Mouse (Mus musculus) myocyte (in vitro differentiated cells): Measurements from ENCODE around the gene Hdhd5. TPM values are rescaled to one million over a fixed set of nuclear protein-coding genes. Genes with fewer than 3 reads are reported as not detected.

Experiments
- H3K27me3 ChIP-seq: one replicate; pipeline ENCODE4 v1.6.1; 2011; ENCODE audit not compliant: control insufficient read depth, insufficient read depth, insufficient read length
- H3K36me3 ChIP-seq: one replicate; pipeline ENCODE4 v1.6.1; 2011; ENCODE audit not compliant: control insufficient read depth, insufficient read depth
- H3K4me2 ChIP-seq: one replicate; pipeline ENCODE4 v1.6.1; 2011; ENCODE audit warnings: low read depth, control low read depth
- H3K4me3 ChIP-seq: one replicate; pipeline ENCODE4 v1.5.1; 2011; ENCODE audit warnings: mild to moderate bottlenecking, control low read depth, moderate library complexity
- H3K79me2 ChIP-seq: one replicate; pipeline ENCODE4 v1.6.1; 2011; ENCODE audit not compliant: control insufficient read depth, insufficient read depth
- H3ac ChIP-seq: one replicate; pipeline ENCODE4 v1.6.1; 2011; ENCODE audit not compliant: control insufficient read depth, insufficient read length
- CEBPB ChIP-seq: IDR thresholded peaks from 2 replicates; pipeline ENCODE4 v1.6.1; 2011; ENCODE audit warnings: mild to moderate bottlenecking, moderate library complexity; ENCODE audit not compliant: poor library complexity, insufficient read depth, severe bottlenecking
- E2F4 ChIP-seq: IDR thresholded peaks from one replicate; pipeline ENCODE4 v1.6.1; 2011; ENCODE audit warnings: mild to moderate bottlenecking, control low read depth, moderate library complexity; ENCODE audit not compliant: insufficient read depth
- MAX ChIP-seq: IDR thresholded peaks from one replicate; pipeline ENCODE4 v1.6.1; 2011; ENCODE audit warnings: low read depth, mild to moderate bottlenecking, control low read depth
- MYOD1 ChIP-seq, 3 experiments: IDR thresholded peaks; one replicate each; pipeline ENCODE4 v1.6.1; 2011; ENCODE audit warnings: control low read depth in 2 of 3, low read depth in 2 of 3, mild to moderate bottlenecking in 2 of 3, moderate library complexity in 1 of 3; ENCODE audit not compliant: insufficient read length in 2 of 3, control insufficient read depth in 1 of 3
- MYOG ChIP-seq, 3 experiments: IDR thresholded peaks; one replicate each; pipeline ENCODE4 v1.6.1; 2011; ENCODE audit warnings: control low read depth in 2 of 3, low read depth in 2 of 3, mild to moderate bottlenecking in 2 of 3; ENCODE audit not compliant: insufficient read length in 2 of 3, control insufficient read depth in 1 of 3, insufficient read depth in 1 of 3
- POLR2A ChIP-seq: IDR thresholded peaks from one replicate; pipeline ENCODE4 v1.6.1; 2011; ENCODE audit warnings: low read depth, mild to moderate bottlenecking, control low read depth, moderate library complexity; ENCODE audit not compliant: insufficient read length
- POLR2AphosphoS2 ChIP-seq: IDR thresholded peaks from one replicate; pipeline ENCODE4 v1.6.1; 2011; ENCODE audit warnings: low read depth, control low read depth; ENCODE audit not compliant: insufficient read length
- REST ChIP-seq: IDR thresholded peaks from one replicate; pipeline ENCODE4 v1.6.1; 2011; ENCODE audit warnings: mild to moderate bottlenecking, control low read depth, moderate library complexity; ENCODE audit not compliant: insufficient read depth, insufficient read length
- SRF ChIP-seq: IDR thresholded peaks from one replicate; pipeline ENCODE4 v1.6.1; 2011; ENCODE audit warnings: low read depth; ENCODE audit not compliant: control insufficient read depth, insufficient read length
- TCF12 ChIP-seq: IDR thresholded peaks from one replicate; pipeline ENCODE4 v1.6.1; 2011; ENCODE audit warnings: mild to moderate bottlenecking, control low read depth; ENCODE audit not compliant: poor library complexity, insufficient read depth, severe bottlenecking
- TCF3 ChIP-seq: IDR thresholded peaks from one replicate; pipeline ENCODE4 v1.6.1; 2011; ENCODE audit warnings: low read depth, control low read depth; ENCODE audit not compliant: insufficient read length
- USF1 ChIP-seq: IDR thresholded peaks from one replicate; pipeline ENCODE4 v1.6.1; 2011; ENCODE audit warnings: low read depth, mild to moderate bottlenecking, control low read depth, moderate library complexity
- polyA plus RNA-seq: library from polyadenylated mRNA; unstranded; fragments of >200 nt; fragmentation: generic; extraction: Trizol; gene quantifications from one replicate; pipeline ENCODE4 v1.2.1, GENCODE M21; 2012; ENCODE audit warnings: missing spikeins

Gene Hdhd5
- polyA plus RNA-seq, 1 experiment = 13.3 TPM

DNA sequence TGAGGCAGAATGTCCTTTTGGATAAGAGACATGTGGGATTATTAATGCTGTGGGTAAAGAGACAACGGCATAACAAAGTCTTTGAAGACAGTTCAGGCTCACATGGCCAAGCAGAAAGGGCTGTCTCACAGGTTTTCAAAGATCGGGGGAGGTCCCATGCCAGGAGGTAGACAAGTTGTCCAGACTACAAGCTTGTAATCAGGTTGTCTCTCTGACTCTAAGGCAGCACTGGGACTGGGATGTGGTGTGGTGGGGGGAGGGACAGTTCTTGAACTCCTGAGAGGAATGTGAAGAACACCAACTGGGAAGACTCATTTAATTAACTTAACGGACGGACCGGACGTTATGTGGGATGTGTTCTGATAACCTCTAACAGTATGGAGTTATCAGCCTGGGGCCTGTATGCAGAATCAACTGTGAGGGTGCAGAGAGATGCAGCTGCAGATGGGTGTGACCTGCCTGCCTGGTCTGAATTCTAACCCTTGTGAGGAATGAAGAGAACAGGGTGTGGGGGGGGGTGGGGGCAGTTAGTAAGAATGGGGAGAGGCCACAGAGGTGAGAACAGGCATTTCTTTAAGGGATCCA, 25.0 kb upstream of the Hdhd5 start:
- H3K27me3 ChIP-seq = peaks cover 33% of the 10 kb centered on the region
- H3K4me2 ChIP-seq = no peak overlapping the region
- H3K79me2 ChIP-seq = no peaks in the 10 kb centered on the region
- TF ChIP-seq SRF = no peak
- TF ChIP-seq E2F4 = no peak
- TF ChIP-seq MYOG (IDR thresholded peaks at IDR 0.05; ENCODE audit: control insufficient read depth in 1 of 3, insufficient read depth in 1 of 3, insufficient read length in 2 of 3, low read depth in 2 of 3) = no peak
- no peak for TF ChIP-seq MAX
- no peak for TF ChIP-seq USF1
- TF ChIP-seq REST = no peak
- no peak for TF ChIP-seq POLR2A
- no peak for TF ChIP-seq MYOD1 (IDR thresholded peaks at IDR 0.05; ENCODE audit: control insufficient read depth in 1 of 3, insufficient read length in 2 of 3, low read depth in 2 of 3)
- no peak for TF ChIP-seq CEBPB
- H3ac ChIP-seq = no peak overlapping the region
- no peak overlapping the region for H3K4me3 ChIP-seq
- no peaks in the 10 kb centered on the region for H3K36me3 ChIP-seq

DNA sequence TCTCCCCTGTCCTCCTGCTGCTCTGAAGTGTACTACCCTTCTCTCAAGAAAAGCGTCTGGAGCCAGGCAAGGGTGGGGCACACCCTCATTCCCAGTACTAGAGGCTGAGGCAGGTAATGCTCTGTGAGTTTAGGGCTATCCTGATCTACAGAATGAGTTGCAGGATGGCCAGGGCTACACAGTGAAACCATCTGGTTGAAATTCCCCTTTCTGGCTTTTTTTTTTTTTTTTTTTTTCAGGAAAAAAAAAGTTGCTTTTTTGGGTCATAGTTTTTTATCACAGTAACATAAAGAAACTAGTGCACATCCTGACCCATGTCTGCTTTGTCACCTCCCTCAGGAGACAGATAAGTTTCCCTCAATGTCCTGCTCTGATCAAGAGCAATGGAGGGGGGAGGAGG, 24.0 kb upstream of the Hdhd5 start:
- TF ChIP-seq REST (no peak), CEBPB (no peak), SRF (no peak), POLR2A (no peak), MYOD1 (IDR thresholded peaks at IDR 0.05; ENCODE audit: control insufficient read depth in 1 of 3, insufficient read length in 2 of 3, low read depth in 2 of 3) (no peak), TCF12 (no peak), TCF3 (no peak), MYOG (IDR thresholded peaks at IDR 0.05; ENCODE audit: control insufficient read depth in 1 of 3, insufficient read depth in 1 of 3, insufficient read length in 2 of 3, low read depth in 2 of 3) (no peak), E2F4 (no peak), USF1 (no peak), MAX (no peak), POLR2AphosphoS2 (no peak)
- no peak overlapping the region for H3K4me3 ChIP-seq
- no peaks in the 10 kb centered on the region for H3K36me3 ChIP-seq
- H3K79me2 ChIP-seq = no peaks in the 10 kb centered on the region
- H3K4me2 ChIP-seq = no peak overlapping the region
- H3ac ChIP-seq = no peak overlapping the region
- peaks cover 42% of the 10 kb centered on the region for H3K27me3 ChIP-seq

GRCm38 (mm10) chr6:120550173-120550572, 19.1 kb upstream of the Hdhd5 start:
- Histone ChIP-seq H3K36me3 (no peaks in the 10 kb centered on the region), H3ac (no peak overlapping the region), H3K79me2 (no peaks in the 10 kb centered on the region), H3K27me3 (peaks cover 68% of the 10 kb centered on the region), H3K4me2 (no peak overlapping the region), H3K4me3 (no peak overlapping the region)
- TF ChIP-seq USF1 (no peak), E2F4 (no peak), MYOG (IDR thresholded peaks at IDR 0.05; ENCODE audit: control insufficient read depth in 1 of 3, insufficient read depth in 1 of 3, insufficient read length in 2 of 3, low read depth in 2 of 3) (no peak), MYOD1 (IDR thresholded peaks at IDR 0.05; ENCODE audit: control insufficient read depth in 1 of 3, insufficient read length in 2 of 3, low read depth in 2 of 3) (no peak), CEBPB (no peak), MAX (no peak), TCF3 (no peak), REST (no peak), SRF (no peak), TCF12 (no peak)

GRCm38 (mm10) chr6:120548581-120548980, 17.5 kb upstream of the Hdhd5 start:
- H3K36me3 ChIP-seq = no peaks in the 10 kb centered on the region
- TF ChIP-seq SRF (no peak), USF1 (no peak), MYOD1 (IDR thresholded peaks at IDR 0.05; ENCODE audit: control insufficient read depth in 1 of 3, insufficient read length in 2 of 3, low read depth in 2 of 3) (no peak), MAX (no peak), REST (no peak), POLR2A (no peak), CEBPB (no peak), POLR2AphosphoS2 (no peak), MYOG (IDR thresholded peaks at IDR 0.05; ENCODE audit: control insufficient read depth in 1 of 3, insufficient read depth in 1 of 3, insufficient read length in 2 of 3, low read depth in 2 of 3) (no peak), TCF12 (no peak)
- no peak overlapping the region for H3ac ChIP-seq
- peaks cover 52% of the 10 kb centered on the region for H3K27me3 ChIP-seq
- no peaks in the 10 kb centered on the region for H3K79me2 ChIP-seq
- H3K4me3 ChIP-seq = no peak overlapping the region
- H3K4me2 ChIP-seq = no peak overlapping the region

GRCm38 (mm10) chr6:120546973-120547372, 15.9 kb upstream of the Hdhd5 start:
- Histone ChIP-seq H3ac (no peak overlapping the region), H3K79me2 (no peaks in the 10 kb centered on the region), H3K4me3 (no peak overlapping the region), H3K36me3 (no peaks in the 10 kb centered on the region), H3K27me3 (peaks cover 44% of the 10 kb centered on the region), H3K4me2 (no peak overlapping the region)
- TF ChIP-seq MYOD1 (IDR thresholded peaks at IDR 0.05; ENCODE audit: control insufficient read depth in 1 of 3, insufficient read length in 2 of 3, low read depth in 2 of 3) = no peak
- no peak for TF ChIP-seq USF1
- TF ChIP-seq SRF = no peak
- TF ChIP-seq TCF3 = no peak
- TF ChIP-seq MAX = no peak
- no peak for TF ChIP-seq POLR2A
